Mouse (Mus musculus) limb, embryonic 10.5 days (tissue): ENCODE results near the gene Kif13a. TPM values are rescaled to one million over a fixed set of nuclear protein-coding genes. Genes with fewer than 3 reads are reported as not detected.

ENCODE experiments used
- DNase-seq: peaks from one replicate; pipeline ENCODE4 v3.0.0-alpha.2; 2017; ENCODE audit warnings: low spot score
- H3K27ac ChIP-seq: fragments of 300-500 bp; sonication (generic); 2 replicates; pipeline ENCODE4 v1.5.1; 2016; ENCODE audit warnings: mild to moderate bottlenecking
- H3K27me3 ChIP-seq: fragments of 300-500 bp; sonication (generic); 2 replicates; pipeline ENCODE4 v1.6.1; 2016; ENCODE audit warnings: low read depth, mild to moderate bottlenecking; ENCODE audit not compliant: poor library complexity, severe bottlenecking
- H3K36me3 ChIP-seq: fragments of 300-500 bp; sonication (generic); 2 replicates; pipeline ENCODE4 v1.6.1; 2016; ENCODE audit warnings: mild to moderate bottlenecking, moderate library complexity
- H3K4me1 ChIP-seq: fragments of 300-500 bp; sonication (generic); 2 replicates; pipeline ENCODE4 v1.6.1; 2016
- H3K4me3 ChIP-seq: fragments of 300-500 bp; sonication (generic); 2 replicates; pipeline ENCODE4 v1.5.1; 2016; ENCODE audit warnings: mild to moderate bottlenecking, moderate library complexity
- H3K9me3 ChIP-seq: fragments of 300-500 bp; sonication (generic); replicated peaks from 2 replicates; pipeline ENCODE4 v1.6.1; 2016; ENCODE audit warnings: mild to moderate bottlenecking
- WGBS: fragments of 180-500 bp; shearing (Covaris S2); methylation state at CpG from one replicate; pipeline ENCODE4 v1.1.7; 2016; 5-methylcytosine and 5-hydroxymethylcytosine counted together
- polyA plus RNA-seq: library from polyadenylated mRNA; unstranded; fragments of >200 nt; fragmentation: Nextera tagmentation; extraction: Ambion mirVana; gene quantifications from 2 replicates; pipeline ENCODE4 v1.2.1, GENCODE M21; 2016

The Kif13a gene
- polyA plus RNA-seq, 1 experiment from 2014 or later: 13.6 TPM

DNA sequence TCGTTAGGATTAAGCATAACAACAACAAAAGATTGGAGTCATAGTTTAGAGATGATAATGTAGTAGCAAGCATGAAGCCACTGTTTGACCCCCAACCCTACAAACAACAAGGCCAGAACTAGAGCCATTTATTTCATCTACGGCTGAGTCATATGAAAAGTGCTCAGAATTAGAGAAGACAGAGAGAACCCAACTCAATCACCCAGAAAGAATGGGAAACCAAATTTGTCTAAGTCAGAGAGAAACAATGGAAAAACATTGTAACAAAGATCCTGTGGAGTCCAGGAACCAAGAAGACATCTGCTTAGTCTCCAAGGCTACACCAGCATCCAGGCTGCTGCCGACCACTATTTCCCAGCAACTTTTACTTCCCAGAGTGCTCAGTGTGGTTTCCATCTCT, 19.7 kb downstream of the Kif13a start:
- Histone ChIP-seq H3K27me3 (no peaks in the 10 kb centered on the region), H3K36me3 (no peaks in the 10 kb centered on the region), H3K27ac (no peak overlapping the region), H3K4me1 (peaks cover 25% of the 10 kb centered on the region), H3K4me3 (no peak overlapping the region), H3K9me3 (no peaks in the 10 kb centered on the region)
- 83% methylated on average over 3 of the region's 3 CpGs for WGBS
- no peak for DNase-seq

DNA sequence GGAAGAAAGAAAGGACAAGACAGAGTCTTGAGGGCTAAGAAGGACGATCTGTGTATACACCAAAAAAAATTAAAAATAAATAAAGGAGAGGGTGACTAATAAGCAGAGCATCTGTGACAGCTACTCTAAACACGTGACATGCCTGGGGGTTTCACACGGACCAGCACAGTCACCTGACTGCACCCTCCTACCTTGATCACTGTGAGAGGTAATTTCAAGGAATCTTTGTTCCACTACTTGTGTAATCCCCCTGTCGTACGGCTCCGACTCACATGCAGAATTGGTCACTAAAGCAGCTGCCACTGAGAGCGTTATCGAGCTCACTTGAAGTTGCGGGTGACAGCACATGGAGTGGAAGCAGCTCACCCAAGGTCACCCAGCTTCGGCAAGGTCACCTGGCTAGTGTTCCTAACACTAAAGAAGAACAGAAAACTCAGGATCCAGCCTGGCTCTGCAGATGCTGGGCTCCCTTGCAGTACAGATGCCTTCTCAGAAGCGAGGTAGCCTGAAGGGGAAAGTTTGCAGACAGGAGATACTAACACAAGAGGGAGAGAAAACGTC, 20.6 kb downstream of the Kif13a start:
- H3K27ac ChIP-seq: no peak overlapping the region
- H3K4me3 ChIP-seq: no peak overlapping the region
- H3K36me3 ChIP-seq: no peaks in the 10 kb centered on the region
- no peaks in the 10 kb centered on the region for H3K27me3 ChIP-seq
- H3K9me3 ChIP-seq: no peaks in the 10 kb centered on the region
- WGBS: 86% methylated on average over 12 of the region's 12 CpGs
- peaks cover 25% of the 10 kb centered on the region for H3K4me1 ChIP-seq
- DNase-seq: no peak

DNA sequence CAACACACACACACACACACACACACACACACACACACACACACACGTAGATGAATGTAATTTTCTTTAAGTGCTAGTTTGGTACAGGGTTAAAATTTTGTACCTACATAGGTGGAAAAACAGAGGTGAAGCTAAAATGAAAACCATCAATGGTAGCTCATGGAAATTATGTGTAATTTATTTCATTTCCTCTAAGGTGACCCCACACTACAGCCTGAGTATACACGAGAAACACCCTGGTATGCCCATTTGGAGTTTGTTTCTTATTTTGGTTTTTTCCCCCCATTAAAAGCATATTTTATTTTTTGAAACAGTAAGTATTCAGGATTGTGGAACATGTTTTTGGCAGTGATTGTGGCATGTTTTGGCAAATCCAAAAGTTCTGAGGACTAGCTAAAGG, 21.3 kb downstream of the Kif13a start:
- Histone ChIP-seq H3K9me3 (no peaks in the 10 kb centered on the region), H3K36me3 (peaks cover 2% of the 10 kb centered on the region; the same call in 1 of the 2 replicates), H3K27ac (no peak overlapping the region), H3K4me1 (peaks cover 22% of the 10 kb centered on the region), H3K4me3 (no peak overlapping the region), H3K27me3 (no peaks in the 10 kb centered on the region)
- 90% methylated on average over 2 of the region's 2 CpGs for WGBS
- DNase-seq: no peak

DNA sequence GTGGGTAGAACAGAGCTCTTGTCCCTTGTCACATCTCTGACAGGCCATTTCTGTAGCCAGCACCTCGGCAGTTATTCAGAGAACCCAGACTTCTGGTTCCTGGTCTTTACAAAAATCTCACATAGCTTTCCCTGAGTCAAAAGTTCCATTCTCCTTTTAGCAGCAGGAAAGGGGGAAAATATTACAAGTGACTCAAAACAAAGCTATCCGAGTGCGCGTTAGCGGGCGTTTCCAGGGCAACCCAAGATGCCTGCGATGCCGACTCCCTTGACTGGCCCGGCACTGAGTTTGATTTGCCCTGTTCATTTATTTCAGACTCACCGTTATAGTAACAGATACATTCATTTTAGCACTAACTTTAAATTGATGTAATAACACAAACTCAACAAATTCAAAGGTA, 21.8 kb downstream of the Kif13a start:
- H3K36me3 ChIP-seq: peaks cover 7% of the 10 kb centered on the region; the same call in 1 of the 2 replicates
- H3K4me1 ChIP-seq: peaks cover 20% of the 10 kb centered on the region
- no peaks in the 10 kb centered on the region for H3K9me3 ChIP-seq
- H3K27ac ChIP-seq: no peak overlapping the region
- DNase-seq: no peak
- H3K4me3 ChIP-seq: no peak overlapping the region
- 93% methylated on average over 10 of the region's 10 CpGs for WGBS
- H3K27me3 ChIP-seq: no peaks in the 10 kb centered on the region

GRCm38 (mm10) chr13:46907115-46907514, 22.6 kb downstream of the Kif13a start:
- Histone ChIP-seq H3K27me3 (no peaks in the 10 kb centered on the region), H3K27ac (no peak overlapping the region), H3K9me3 (no peaks in the 10 kb centered on the region), H3K36me3 (peaks cover 7% of the 10 kb centered on the region; the same call in 1 of the 2 replicates), H3K4me1 (peaks cover 19% of the 10 kb centered on the region), H3K4me3 (no peak overlapping the region)
- DNase-seq: no peak
- WGBS: 96% methylated on average over 4 of the region's 4 CpGs

DNA sequence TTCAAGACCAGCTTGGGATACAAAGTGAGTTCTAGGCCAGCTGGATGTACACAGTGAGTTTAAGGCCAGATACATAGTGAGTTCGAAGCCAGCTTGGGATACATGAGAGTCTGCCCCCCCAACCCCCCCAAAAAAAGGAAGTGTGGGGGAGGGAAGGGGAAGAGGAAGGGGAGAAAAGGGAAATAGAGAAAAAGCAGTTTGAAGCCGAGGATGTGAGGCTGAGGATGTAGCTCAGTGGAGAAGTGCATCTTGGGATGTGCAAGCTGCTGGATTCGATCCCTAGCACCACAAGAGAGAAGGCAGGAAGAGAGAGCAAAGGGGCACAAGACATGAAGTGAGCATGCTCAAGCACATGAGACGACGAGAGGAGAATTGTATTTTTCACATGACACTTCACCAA, 23.7 kb downstream of the Kif13a start:
- WGBS: 90% methylated on average over 5 of the region's 5 CpGs
- peaks cover 10% of the 10 kb centered on the region; the same call in 1 of the 2 replicates for H3K36me3 ChIP-seq
- no peaks in the 10 kb centered on the region for H3K9me3 ChIP-seq
- no peak overlapping the region for H3K27ac ChIP-seq
- no peak for DNase-seq
- H3K4me3 ChIP-seq: no peak overlapping the region
- peaks cover 10% of the 10 kb centered on the region for H3K4me1 ChIP-seq
- H3K27me3 ChIP-seq: no peaks in the 10 kb centered on the region

DNA sequence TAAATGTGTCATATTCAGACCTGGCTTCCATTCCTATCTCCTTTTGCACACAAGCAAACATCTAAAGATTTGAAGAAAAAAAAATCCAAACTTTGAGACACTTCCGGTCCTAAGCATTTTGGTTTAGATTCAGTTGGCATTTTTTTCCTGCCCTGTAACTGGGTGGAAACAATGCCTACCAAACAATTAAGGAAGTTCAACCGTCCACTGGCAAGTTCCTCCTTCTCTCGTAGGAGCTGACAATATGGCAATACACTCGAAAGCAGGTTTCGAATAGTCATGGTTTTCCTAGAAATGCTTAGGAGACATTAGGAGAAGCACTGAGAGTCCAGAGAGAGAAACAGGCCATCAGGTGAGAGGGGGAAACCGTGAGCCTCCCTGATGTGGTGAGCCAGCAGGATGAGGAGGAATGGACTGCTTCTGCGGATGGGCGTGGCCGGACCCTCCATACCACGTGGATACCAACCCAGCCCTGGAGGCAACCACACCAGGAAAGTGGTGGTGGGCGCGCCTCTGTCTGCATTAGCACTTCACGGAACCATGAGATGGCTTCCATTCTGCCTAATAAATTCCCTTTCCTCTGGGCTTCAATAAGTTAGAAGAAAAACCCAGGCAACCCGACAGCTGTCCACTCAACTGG, 24.6 kb downstream of the Kif13a start:
- Histone ChIP-seq H3K4me3 (no peak overlapping the region), H3K27ac (no peak overlapping the region), H3K27me3 (no peaks in the 10 kb centered on the region), H3K36me3 (peaks cover 10% of the 10 kb centered on the region; the same call in 1 of the 2 replicates), H3K4me1 (peaks cover 4% of the 10 kb centered on the region; the same call in 1 of the 2 replicates), H3K9me3 (no peaks in the 10 kb centered on the region)
- WGBS: 87% methylated on average over 14 of the region's 14 CpGs
- no peak for DNase-seq

DNA sequence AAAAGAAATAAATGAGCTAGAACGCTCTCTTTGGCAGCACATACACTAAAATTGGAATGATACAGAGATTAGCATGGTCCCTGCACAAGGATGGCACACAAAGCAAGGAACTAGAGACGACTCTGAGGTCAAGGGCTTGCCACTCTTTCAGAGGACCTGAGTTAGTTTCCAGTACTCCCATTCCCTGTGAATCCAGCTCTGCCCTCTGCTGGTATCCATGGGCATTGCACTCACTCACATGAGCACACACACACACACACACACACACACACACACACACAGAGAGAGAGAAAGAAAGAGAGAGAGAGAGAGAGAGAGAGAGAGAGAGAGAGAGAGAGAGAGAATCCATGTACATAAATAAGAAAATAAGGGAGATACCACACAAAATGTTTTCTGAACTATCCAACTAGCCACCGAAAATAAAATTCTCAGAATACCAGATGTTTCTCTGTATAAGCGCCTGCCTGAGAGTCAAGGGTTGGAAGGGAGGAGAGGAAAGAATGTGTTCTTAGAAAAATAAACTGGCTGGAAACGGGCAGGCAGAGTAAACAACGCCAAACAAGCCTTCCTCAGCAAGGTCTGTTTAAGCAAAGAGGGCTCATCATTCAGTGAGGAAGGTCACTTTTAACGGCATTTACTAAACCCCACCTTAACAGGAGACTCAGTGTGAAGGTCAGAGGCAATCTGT, 27.0 kb downstream of the Kif13a start:
- no peak overlapping the region for H3K27ac ChIP-seq
- no peak for DNase-seq
- H3K36me3 ChIP-seq: peaks cover 10% of the 10 kb centered on the region; the same call in 1 of the 2 replicates
- H3K27me3 ChIP-seq: no peaks in the 10 kb centered on the region
- WGBS: 93% methylated on average over 7 of the region's 7 CpGs
- no peak overlapping the region for H3K4me3 ChIP-seq
- no peaks in the 10 kb centered on the region for H3K4me1 ChIP-seq
- no peaks in the 10 kb centered on the region for H3K9me3 ChIP-seq

DNA sequence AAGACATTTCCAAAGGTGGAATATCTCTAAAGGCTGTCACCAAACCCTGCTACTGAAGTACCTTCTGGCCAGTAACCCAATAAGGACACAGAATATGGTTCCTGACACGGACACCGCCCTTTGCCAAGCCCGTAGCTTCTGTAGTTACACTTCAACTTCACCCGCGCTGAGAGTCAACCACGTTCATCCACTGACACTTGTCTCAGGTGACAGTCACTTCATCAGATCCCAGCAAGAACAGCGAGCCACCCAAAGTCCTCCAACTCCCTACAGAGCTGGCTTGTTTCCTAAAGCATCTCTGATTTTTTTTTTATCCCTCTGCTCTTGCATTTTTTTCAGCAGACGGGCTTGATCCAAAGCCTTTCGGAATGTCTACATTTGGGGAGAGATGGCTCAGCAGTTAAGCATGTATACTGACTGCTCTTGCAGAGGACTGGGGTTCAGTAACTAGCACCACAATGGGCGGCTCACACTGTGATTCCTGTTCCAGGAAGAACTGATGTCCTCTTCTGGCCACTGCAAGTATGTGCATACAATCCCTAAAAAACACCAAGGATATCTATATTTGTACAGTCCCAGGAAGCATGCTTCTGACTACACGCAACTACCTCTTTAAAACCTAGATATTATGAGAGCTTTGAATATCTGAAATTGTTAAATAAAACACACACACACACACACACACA, 28.7 kb downstream of the Kif13a start:
- H3K27ac ChIP-seq: no peak overlapping the region
- H3K36me3 ChIP-seq: peaks cover 10% of the 10 kb centered on the region; the same call in 1 of the 2 replicates
- 97% methylated on average over 11 of the region's 11 CpGs for WGBS
- peaks cover 2% of the 10 kb centered on the region; the same call in 1 of the 2 replicates for H3K4me1 ChIP-seq
- no peaks in the 10 kb centered on the region for H3K9me3 ChIP-seq
- H3K27me3 ChIP-seq: no peaks in the 10 kb centered on the region
- no peak for DNase-seq
- no peak overlapping the region for H3K4me3 ChIP-seq

DNA sequence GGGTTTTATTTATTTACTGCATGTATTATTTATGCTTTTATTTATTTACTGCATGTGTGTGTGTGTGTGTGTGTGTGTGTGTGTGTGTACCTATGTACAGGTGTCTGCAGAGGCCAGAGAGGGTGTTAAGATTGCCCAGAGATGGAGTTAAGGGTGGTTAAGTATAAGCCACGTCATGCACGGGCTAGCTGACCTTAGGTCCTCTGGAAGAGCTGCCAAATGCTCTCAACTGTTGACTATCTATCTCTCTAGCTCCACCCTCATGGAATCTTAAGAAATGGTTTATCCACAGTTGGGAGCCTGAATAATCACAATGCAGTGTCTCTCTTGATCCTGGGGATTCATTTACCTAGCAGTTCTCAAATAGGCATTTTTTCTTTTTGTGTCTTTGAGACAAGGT, 30.8 kb downstream of the Kif13a start:
- peaks cover 18% of the 10 kb centered on the region for H3K4me1 ChIP-seq
- WGBS: 70% methylated on average over 2 of the region's 2 CpGs
- H3K4me3 ChIP-seq: no peak overlapping the region
- H3K27ac ChIP-seq: no peak overlapping the region
- H3K27me3 ChIP-seq: no peaks in the 10 kb centered on the region
- no peaks in the 10 kb centered on the region for H3K9me3 ChIP-seq
- no peak for DNase-seq
- peaks cover 10% of the 10 kb centered on the region; the same call in 1 of the 2 replicates for H3K36me3 ChIP-seq

DNA sequence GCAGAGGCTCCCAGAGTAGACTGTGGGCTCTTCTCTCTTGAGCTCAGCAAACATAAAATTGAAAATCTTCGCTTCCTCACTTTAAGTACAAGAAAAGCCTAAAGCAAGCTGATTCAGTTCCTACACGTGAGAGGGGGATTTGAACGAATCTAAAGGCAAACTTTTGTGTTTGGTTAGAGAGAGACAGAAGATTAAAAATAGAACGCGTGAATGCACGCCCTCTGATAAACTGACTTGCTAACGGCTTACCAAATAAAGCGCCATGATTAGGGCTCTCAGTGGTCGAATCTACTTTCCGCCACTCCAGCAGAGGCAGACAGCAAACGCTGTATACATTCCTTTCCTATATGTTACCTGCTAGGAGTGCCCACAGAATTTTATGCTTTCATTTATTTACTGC, 31.3 kb downstream of the Kif13a start:
- no peak overlapping the region for H3K27ac ChIP-seq
- no peaks in the 10 kb centered on the region for H3K9me3 ChIP-seq
- DNase-seq: no peak
- H3K4me1 ChIP-seq: peaks cover 18% of the 10 kb centered on the region
- H3K36me3 ChIP-seq: peaks cover 9% of the 10 kb centered on the region; the same call in 1 of the 2 replicates
- 80% methylated on average over 11 of the region's 11 CpGs for WGBS
- no peaks in the 10 kb centered on the region for H3K27me3 ChIP-seq
- no peak overlapping the region for H3K4me3 ChIP-seq

DNA sequence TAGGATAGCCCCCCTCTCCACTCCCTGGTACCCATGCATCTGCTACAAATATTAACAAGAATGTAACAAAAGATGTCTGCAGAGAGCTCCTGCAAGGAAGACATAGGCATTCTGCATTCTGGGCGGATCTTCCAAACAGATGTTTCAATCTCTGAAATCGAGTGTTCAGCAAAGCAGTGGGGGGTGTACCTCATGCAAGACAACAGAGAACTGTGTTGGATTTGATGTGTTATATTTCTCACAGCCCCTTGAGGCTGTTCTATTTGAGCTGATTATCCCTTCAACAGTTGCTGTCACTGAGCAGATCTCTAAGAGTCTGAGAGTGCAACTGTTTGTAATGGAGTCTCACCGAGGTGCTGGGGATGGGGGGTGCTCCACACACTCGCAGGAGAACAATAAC, 37.3 kb downstream of the Kif13a start:
- H3K27me3 ChIP-seq: no peaks in the 10 kb centered on the region
- 83% methylated on average over 4 of the region's 4 CpGs for WGBS
- no peak for DNase-seq
- H3K36me3 ChIP-seq: no peaks in the 10 kb centered on the region
- no peak overlapping the region for H3K4me3 ChIP-seq
- peaks cover 27% of the 10 kb centered on the region for H3K4me1 ChIP-seq
- no peak overlapping the region for H3K27ac ChIP-seq
- H3K9me3 ChIP-seq: no peaks in the 10 kb centered on the region
